Mouse (Mus musculus): Measurements from ENCODE around the gene Pah.

The Pah gene

GRCm38 (mm10) chr10:87503946-87504345, 17.6 kb upstream of the Pah start:
- no peak for DNase-seq (ENCODE audit: low read depth, low spot score)

- no peak for DNase-seq (ENCODE audit: low read depth, low spot score)
These were observed 13.0 kb upstream of the Pah start for GRCm38 (mm10) chr10:87508581-87508980.

- no peak for DNase-seq (ENCODE audit: low read depth, low spot score)
These were observed 8.5 kb upstream of the Pah start for GRCm38 (mm10) chr10:87513052-87513451.

- no peak for DNase-seq (ENCODE audit: low read depth, low spot score)
These were observed 3.0 kb upstream of the Pah start for GRCm38 (mm10) chr10:87518585-87518984.

GRCm38 (mm10) chr10:87520401-87521116, 1.0 kb upstream of the Pah start:
- DNase-seq (ENCODE audit: low read depth, low spot score): no peak

GRCm38 (mm10) chr10:87534172-87534571, 12.6 kb downstream of the Pah start:
- DNase-seq (ENCODE audit: low read depth, low spot score): no peak

GRCm38 (mm10) chr10:87545759-87546158, 24.2 kb downstream of the Pah start:
- no peak for DNase-seq (ENCODE audit: low read depth, low spot score)

GRCm38 (mm10) chr10:87546299-87547234, 25.0 kb downstream of the Pah start:
- DNase-seq (ENCODE audit: low read depth, low spot score): no peak

GRCm38 (mm10) chr10:87552726-87553125, 31.1 kb downstream of the Pah start:
- peak; percentile 37 for DNase-seq (ENCODE audit: low read depth, low spot score)

GRCm38 (mm10) chr10:87556441-87556840, 34.8 kb downstream of the Pah start:
- DNase-seq (ENCODE audit: low read depth, low spot score): no peak

GRCm38 (mm10) chr10:87563818-87564217, 42.2 kb downstream of the Pah start:
- no peak for DNase-seq (ENCODE audit: low read depth, low spot score)

GRCm38 (mm10) chr10:87565712-87566111, 44.1 kb downstream of the Pah start:
- DNase-seq (ENCODE audit: low read depth, low spot score): no peak

GRCm38 (mm10) chr10:87572500-87572899, 50.9 kb downstream of the Pah start:
- DNase-seq (ENCODE audit: low read depth, low spot score): no peak

- DNase-seq (ENCODE audit: low read depth, low spot score): no peak
These were observed 65.1 kb downstream of the Pah start for GRCm38 (mm10) chr10:87586696-87587095.

GRCm38 (mm10) chr10:87593916-87594315, 72.3 kb downstream of the Pah start:
- no peak for DNase-seq (ENCODE audit: low read depth, low spot score)

GRCm38 (mm10) chr10:87596361-87597074, 74.9 kb downstream of the Pah start:
- peak; percentile 22 for DNase-seq (ENCODE audit: low read depth, low spot score)

GRCm38 (mm10) chr10:87597075-87597677, 75.6 kb downstream of the Pah start:
- DNase-seq (ENCODE audit: low read depth, low spot score): no peak

- no peak for DNase-seq (ENCODE audit: low read depth, low spot score)
These were observed 80.6 kb downstream of the Pah start for GRCm38 (mm10) chr10:87602151-87602550.

- no peak for DNase-seq (ENCODE audit: low read depth, low spot score)
These were observed 103.6 kb downstream of the Pah start for GRCm38 (mm10) chr10:87625196-87625595.

Data from retina, adult 2 months (tissue).